Mouse (Mus musculus) heart, embryonic 16.5 days (tissue): Measurements from ENCODE around the gene Ttc16. TPM values are rescaled to one million over a fixed set of nuclear protein-coding genes. Genes with fewer than 3 reads are reported as not detected.
A peak's percentile ranks its signal among the peaks of the same experiment; 100 is the strongest.

Experiments
- ATAC-seq: fragments of 200-750 bp; cut with Nextera tagmentation; replicated peaks from 2 replicates; pipeline ENCODE4 v1.8.0; 2017; ENCODE audit warnings: moderate number of reproducible peaks; ENCODE audit not compliant: insufficient read depth, low FRiP score; ENCODE audit errors: extremely low read depth
- H3K27ac ChIP-seq: fragments of 300-500 bp; sonication (generic); 2 replicates; pipeline ENCODE4 v1.5.1; 2014; ENCODE audit warnings: mild to moderate bottlenecking, low read length, control low read depth, moderate library complexity
- H3K27me3 ChIP-seq: fragments of 300-500 bp; sonication (generic); 2 replicates; pipeline ENCODE4 v1.6.1; 2014; ENCODE audit warnings: low read length, mixed read lengths; ENCODE audit not compliant: control insufficient read depth, insufficient read depth
- H3K36me3 ChIP-seq: fragments of 300-500 bp; sonication (generic); 2 replicates; pipeline ENCODE4 v1.6.1; 2014; ENCODE audit not compliant: control insufficient read depth, insufficient read depth
- H3K4me1 ChIP-seq: fragments of 300-500 bp; sonication (generic); 2 replicates; pipeline ENCODE4 v1.6.1; 2014; ENCODE audit warnings: low read length, mixed read lengths; ENCODE audit not compliant: control insufficient read depth, insufficient read depth
- H3K4me2 ChIP-seq: fragments of 300-500 bp; sonication (generic); 2 replicates; pipeline ENCODE4 v1.6.1; 2014; ENCODE audit warnings: low read depth, mild to moderate bottlenecking, control low read depth, low read length
- H3K4me3 ChIP-seq: fragments of 300-500 bp; sonication (generic); 2 replicates; pipeline ENCODE4 v1.5.1; 2014; ENCODE audit warnings: mild to moderate bottlenecking, control low read depth, low read length
- H3K9ac ChIP-seq: fragments of 300-500 bp; sonication (generic); 2 replicates; pipeline ENCODE4 v1.6.1; 2014; ENCODE audit warnings: low read length, control low read depth
- H3K9me3 ChIP-seq: fragments of 300-500 bp; sonication (generic); replicated peaks from 2 replicates; pipeline ENCODE4 v1.6.1; 2016; ENCODE audit warnings: low read length; ENCODE audit not compliant: control insufficient read depth
- WGBS: fragments of 180-500 bp; shearing (Covaris S2); extraction: QIAGEN DNeasy Blood & Tissue Kit; methylation state at CpG from one replicate; pipeline ENCODE4 v1.1.7; 2014; 5-methylcytosine and 5-hydroxymethylcytosine counted together
- polyA plus RNA-seq: library from polyadenylated mRNA; unstranded; fragments of >200 nt; fragmentation: Nextera tagmentation; extraction: Ambion mirVana; gene quantifications from 2 replicates; pipeline ENCODE4 v1.2.1, GENCODE M21; 2015

The Ttc16 gene
- 0.34 and 0.43 TPM in 2 replicates for polyA plus RNA-seq

DNA sequence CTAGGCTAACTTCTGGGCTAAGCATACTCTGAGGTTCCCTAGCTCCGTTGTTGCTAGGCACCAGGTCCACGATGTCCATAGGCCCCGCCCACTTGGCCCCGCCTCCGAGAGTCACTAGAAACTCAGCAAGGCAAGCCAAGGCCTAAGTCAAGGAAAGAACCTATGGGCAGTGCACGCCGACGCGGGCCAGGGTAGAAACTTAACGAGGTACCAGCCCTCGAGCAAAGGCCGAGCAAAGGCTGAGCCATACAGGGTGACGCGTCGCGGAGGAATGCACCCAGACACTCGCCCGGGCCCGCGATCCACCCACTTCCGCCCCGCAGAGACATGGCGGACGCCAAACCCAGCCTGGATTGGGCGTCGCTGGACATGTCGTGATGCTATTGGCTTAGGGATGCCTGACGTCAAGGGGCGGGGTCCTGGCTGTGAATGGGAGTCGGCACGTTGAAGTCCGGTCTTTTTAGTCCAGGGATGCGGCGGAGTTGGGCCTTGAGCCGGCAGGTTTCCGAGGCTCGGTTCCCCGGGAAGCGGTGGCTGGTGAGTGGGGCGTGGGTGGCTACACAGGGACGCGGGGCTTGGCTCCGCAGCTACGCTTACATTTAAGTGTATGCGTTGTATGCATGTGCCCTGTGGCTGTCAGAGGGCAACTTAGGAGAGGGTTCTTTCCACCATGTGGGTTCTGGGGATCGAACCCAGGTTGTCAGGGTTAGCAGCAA, at the start of gene Ttc16, which contains the start of gene Ptrh1:
Ttc16 (minus strand) TSS at position 275 of the 716 bp plus-strand sequence.
Ptrh1 (plus strand) TSS at position 428 of the 716 bp plus-strand sequence.
- Histone ChIP-seq H3K27me3 (no peaks in the 10 kb centered on the region), H3K36me3 (no peaks in the 10 kb centered on the region), H3K4me1 (peaks cover 8% of the 10 kb centered on the region), H3K4me2 (peak within 1 kb of the TSS; percentile 76), H3K9ac (peak within 1 kb of the TSS; percentile 49), H3K9me3 (no peaks in the 10 kb centered on the region), H3K4me3 (peak within 1 kb of the TSS; percentile 58), H3K27ac (peak within 1 kb of the TSS; percentile 38; the same call in 1 of the 2 replicates)
- WGBS, result under 1% methylated on average over 46 of the region's 46 CpGs
- ATAC-seq, result peak; percentile 96

GRCm38 (mm10) chr2:32824778-32825177, 49.3 kb upstream of the Ttc16 start:
- Histone ChIP-seq H3K9ac (no peak overlapping the region), H3K27ac (no peak overlapping the region), H3K4me3 (no peak overlapping the region), H3K9me3 (no peaks in the 10 kb centered on the region), H3K36me3 (no peaks in the 10 kb centered on the region), H3K4me2 (no peak overlapping the region), H3K4me1 (peaks cover 7% of the 10 kb centered on the region; the same call in 1 of the 2 replicates), H3K27me3 (no peaks in the 10 kb centered on the region)
- no peak for ATAC-seq
- 89% methylated on average over 1 of the region's 1 CpGs for WGBS

GRCm38 (mm10) chr2:32824181-32824580, 48.7 kb upstream of the Ttc16 start:
- Histone ChIP-seq H3K4me2 (no peak overlapping the region), H3K4me3 (no peak overlapping the region), H3K27ac (no peak overlapping the region), H3K4me1 (peaks cover 4% of the 10 kb centered on the region; the same call in 1 of the 2 replicates), H3K27me3 (no peaks in the 10 kb centered on the region), H3K9ac (no peak overlapping the region), H3K36me3 (no peaks in the 10 kb centered on the region), H3K9me3 (no peaks in the 10 kb centered on the region)
- no peak for ATAC-seq
- WGBS, result 59% methylated on average over 8 of the region's 8 CpGs

- no peak overlapping the region for H3K27ac ChIP-seq
- H3K4me3 ChIP-seq, result no peak overlapping the region
- H3K9me3 ChIP-seq, result no peaks in the 10 kb centered on the region
- H3K27me3 ChIP-seq, result no peaks in the 10 kb centered on the region
- 67% methylated on average over 8 of the region's 8 CpGs for WGBS
- no peaks in the 10 kb centered on the region for H3K36me3 ChIP-seq
- H3K9ac ChIP-seq, result no peak overlapping the region
- no peak for ATAC-seq
- no peaks in the 10 kb centered on the region for H3K4me1 ChIP-seq
- H3K4me2 ChIP-seq, result no peak overlapping the region
Measured at GRCm38 (mm10) chr2:32823579-32824154, 48.2 kb upstream of the Ttc16 start.

DNA sequence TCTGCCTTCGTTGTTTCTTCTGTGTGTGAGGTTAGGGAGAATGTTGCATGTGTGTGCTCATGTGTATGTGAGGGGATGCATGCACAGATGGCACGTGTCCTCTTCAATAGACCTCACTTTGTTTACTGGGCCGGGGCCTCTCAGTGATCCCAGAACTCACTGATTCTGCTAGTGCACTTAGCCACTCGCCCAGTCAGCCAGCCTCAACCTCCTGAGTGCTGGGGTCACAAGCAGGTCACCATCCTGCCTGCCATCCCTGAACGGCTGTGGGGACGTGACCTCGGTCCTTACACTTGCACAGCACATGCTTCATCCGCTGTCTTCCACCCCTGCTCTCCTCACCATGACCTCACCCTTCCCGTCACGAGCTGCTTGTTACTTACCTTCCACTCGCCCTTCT, 47.7 kb upstream of the Ttc16 start:
- Histone ChIP-seq H3K27ac (no peak overlapping the region), H3K4me3 (no peak overlapping the region), H3K9me3 (no peaks in the 10 kb centered on the region), H3K36me3 (0 out of 2 replicates have a peak, but pooled peaks cover 1% of the 10 kb centered on the region), H3K4me1 (no peaks in the 10 kb centered on the region), H3K4me2 (no peak overlapping the region), H3K9ac (no peak overlapping the region), H3K27me3 (no peaks in the 10 kb centered on the region)
- no peak for ATAC-seq
- 48% methylated on average over 11 of the region's 11 CpGs for WGBS

- ATAC-seq, result no peak
- WGBS, result 76% methylated on average over 6 of the region's 6 CpGs
Measured at GRCm38 (mm10) chr2:32822643-32823042, 47.2 kb upstream of the Ttc16 start.

GRCm38 (mm10) chr2:32821041-32821802, 45.8 kb upstream of the Ttc16 start:
- WGBS, result 65% methylated on average over 11 of the region's 11 CpGs
- H3K27ac ChIP-seq, result no peak overlapping the region
- H3K9ac ChIP-seq, result no peak overlapping the region
- no peaks in the 10 kb centered on the region for H3K4me1 ChIP-seq
- H3K4me2 ChIP-seq, result no peak overlapping the region
- no peaks in the 10 kb centered on the region for H3K27me3 ChIP-seq
- no peak overlapping the region for H3K4me3 ChIP-seq
- H3K9me3 ChIP-seq, result no peaks in the 10 kb centered on the region
- 0 out of 2 replicates have a peak, but pooled peaks cover 5% of the 10 kb centered on the region for H3K36me3 ChIP-seq
- ATAC-seq, result no peak

More at GRCm38 (mm10) chr2:32822643-32823042, 47.2 kb upstream of the Ttc16 start:
- Histone ChIP-seq H3K4me3 (no peak overlapping the region), H3K4me2 (no peak overlapping the region), H3K27ac (no peak overlapping the region), H3K9me3 (no peaks in the 10 kb centered on the region), H3K36me3 (0 out of 2 replicates have a peak, but pooled peaks cover 3% of the 10 kb centered on the region), H3K9ac (no peak overlapping the region), H3K4me1 (no peaks in the 10 kb centered on the region), H3K27me3 (no peaks in the 10 kb centered on the region)

DNA sequence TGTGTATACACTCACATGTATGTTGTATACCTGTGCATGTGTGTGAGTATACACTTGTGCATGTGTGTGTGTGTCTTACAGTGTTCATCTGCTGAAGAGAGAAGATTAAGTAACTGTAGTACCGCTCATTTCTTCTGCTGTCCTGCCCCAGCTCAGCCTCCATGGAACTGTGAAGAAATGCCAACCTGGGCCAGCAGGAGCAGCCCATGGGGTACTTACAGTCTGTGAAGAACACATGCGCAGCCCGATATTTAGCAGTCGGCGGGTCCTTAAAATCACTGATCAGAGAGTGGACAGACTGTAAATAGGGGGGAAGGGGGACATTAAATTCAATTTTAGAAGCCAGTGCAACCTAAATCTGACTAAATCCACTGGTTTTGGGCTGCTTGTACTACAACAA, 42.8 kb upstream of the Ttc16 start:
- Histone ChIP-seq H3K9ac (no peak overlapping the region), H3K4me2 (no peak overlapping the region), H3K27me3 (no peaks in the 10 kb centered on the region), H3K36me3 (peaks cover 11% of the 10 kb centered on the region; the same call in 1 of the 2 replicates), H3K9me3 (no peaks in the 10 kb centered on the region), H3K4me1 (no peaks in the 10 kb centered on the region), H3K27ac (no peak overlapping the region), H3K4me3 (no peak overlapping the region)
- no peak for ATAC-seq
- 91% methylated on average over 5 of the region's 5 CpGs for WGBS
